Mouse (Mus musculus) heart, adult 2 months (tissue): ENCODE data around the gene Zfp773.

Source experiments
- CTCF ChIP-seq: fragments of 200-600 bp; IDR thresholded peaks from 2 replicates; pipeline ENCODE4 v1.8.1; 2022; ENCODE audit warnings: antibody characterized with exemption, mild to moderate bottlenecking, moderate library complexity
- EP300 ChIP-seq: fragments of 200-500 bp; IDR thresholded peaks from 2 replicates; pipeline ENCODE4 v1.6.1; 2011; ENCODE audit warnings: low read depth, low read length, control low read depth; ENCODE audit not compliant: insufficient read depth
- POLR2A ChIP-seq: fragments of 200-500 bp; IDR thresholded peaks from 2 replicates; pipeline ENCODE4 v1.6.1; 2011; ENCODE audit warnings: mild to moderate bottlenecking, low read depth, low read length, control low read depth; ENCODE audit not compliant: insufficient read depth

GRCm38 (mm10) chr7:7136379-7136866 is at the start of gene Zfp773:
- TF ChIP-seq CTCF (peak; percentile 57), POLR2A (no peak), EP300 (no peak)
